Mouse (Mus musculus): ENCODE data around the gene Gm20388. TPM values are rescaled to one million over a fixed set of nuclear protein-coding genes. Genes with fewer than 3 reads are reported as not detected.
A peak's percentile ranks its signal among the peaks of the same experiment; 100 is the strongest.
"Not testable (repeated sequence)": the region's sequence is repeated elsewhere in the genome, so short reads cannot be mapped to it uniquely, and the experiment has no call there.

The Gm20388 gene
- total RNA-seq, 1 experiment from 2014 or later = 3.6 TPM

DNA sequence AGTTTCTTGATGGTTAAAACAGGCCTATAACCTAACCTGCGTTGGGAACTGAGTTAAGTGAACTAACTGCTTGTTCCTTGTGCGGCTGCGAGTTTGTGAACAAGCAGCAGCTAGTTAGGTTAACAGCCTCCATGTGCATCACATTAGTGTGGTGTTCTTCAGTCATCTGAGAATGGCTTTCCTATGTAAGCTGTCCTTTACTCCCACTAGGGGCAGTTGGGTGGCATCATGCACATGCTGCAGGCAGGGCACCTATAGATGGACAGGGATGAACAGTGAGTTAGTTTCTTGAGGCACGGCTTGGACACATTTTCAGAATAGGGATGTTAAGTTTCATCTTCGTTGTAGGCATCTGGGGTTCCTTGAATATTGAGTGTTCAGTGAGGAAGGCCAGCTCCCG lies 3344.5 kb downstream of the Gm20388 start:
- no peak for DNase-seq

DNA sequence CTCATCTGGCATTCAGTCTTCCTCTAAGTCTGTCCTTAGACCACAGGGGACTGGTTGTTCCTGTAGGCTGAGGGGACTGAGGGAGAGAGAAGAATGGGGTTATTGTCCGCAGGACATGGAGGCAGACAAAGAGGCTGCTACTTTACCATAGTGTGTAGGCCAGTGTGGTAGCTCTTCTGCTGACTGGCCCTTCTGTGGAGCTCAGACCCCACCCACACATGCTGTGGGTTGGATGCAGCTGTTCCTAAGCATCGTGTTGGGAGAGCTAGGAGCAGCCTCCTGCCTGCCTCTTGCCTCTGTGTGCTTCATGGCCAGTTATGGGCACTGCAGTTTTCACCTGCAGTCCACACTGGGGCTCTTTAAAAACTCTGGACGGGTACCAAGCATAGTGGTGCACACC lies 3346.5 kb downstream of the Gm20388 start:
- no peak for DNase-seq

DNA sequence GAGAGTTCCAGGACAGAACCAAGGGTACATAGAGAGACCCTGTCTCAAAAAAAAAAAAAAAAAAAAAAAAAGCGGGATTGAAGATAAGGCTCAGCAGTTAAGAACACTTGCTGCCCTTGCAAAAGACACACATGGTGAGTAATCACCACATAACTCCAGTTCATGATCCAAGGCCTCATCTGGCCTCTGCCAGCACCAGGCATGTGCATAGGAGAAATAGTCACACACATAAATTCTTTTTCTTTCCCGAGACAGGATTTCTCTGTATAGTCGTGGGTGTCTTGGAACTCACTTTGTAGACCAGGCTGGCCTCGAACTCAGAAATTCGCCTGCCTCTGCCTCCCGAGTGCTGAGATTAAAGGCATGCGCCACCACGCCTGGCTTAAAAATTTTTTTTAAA lies 3347.0 kb downstream of the Gm20388 start:
- DNase-seq = not testable (repeated sequence)

DNA sequence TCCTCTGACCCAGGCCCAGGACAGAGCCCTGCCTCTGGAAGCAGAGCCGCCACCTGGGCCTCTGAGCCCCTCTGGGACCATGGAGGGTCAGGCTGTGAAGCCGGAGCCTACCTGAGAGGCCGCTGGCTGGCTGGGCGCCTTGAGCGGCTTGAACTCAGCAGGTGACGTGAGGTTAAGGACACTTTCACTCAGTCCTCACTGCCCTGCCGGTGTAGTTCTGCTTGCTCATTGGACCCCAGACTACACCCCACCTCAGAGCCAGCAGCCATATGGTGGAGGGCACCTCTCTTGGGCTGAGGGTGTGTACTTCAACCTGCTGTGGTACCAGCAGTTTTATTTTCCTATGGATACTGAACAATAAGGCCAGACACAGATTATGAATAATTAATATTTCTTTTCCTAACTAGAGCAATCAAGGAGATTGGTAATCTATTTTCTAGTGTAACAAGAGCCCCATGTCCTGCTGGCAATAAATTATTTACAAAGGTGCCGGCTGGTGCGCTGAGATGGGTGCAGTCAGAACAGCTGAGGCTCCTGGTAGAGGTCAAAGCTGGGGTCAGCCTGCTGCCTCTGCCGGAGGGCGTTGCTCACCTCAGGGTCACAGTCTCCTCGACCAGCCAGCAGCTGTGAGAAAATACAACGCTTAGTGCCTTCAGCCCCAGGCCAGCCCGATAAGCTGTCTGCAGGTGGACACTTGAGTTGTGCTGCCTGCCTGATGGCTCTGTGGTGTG lies 3357.4 kb downstream of the Gm20388 start:
- DNase-seq = no peak

DNA sequence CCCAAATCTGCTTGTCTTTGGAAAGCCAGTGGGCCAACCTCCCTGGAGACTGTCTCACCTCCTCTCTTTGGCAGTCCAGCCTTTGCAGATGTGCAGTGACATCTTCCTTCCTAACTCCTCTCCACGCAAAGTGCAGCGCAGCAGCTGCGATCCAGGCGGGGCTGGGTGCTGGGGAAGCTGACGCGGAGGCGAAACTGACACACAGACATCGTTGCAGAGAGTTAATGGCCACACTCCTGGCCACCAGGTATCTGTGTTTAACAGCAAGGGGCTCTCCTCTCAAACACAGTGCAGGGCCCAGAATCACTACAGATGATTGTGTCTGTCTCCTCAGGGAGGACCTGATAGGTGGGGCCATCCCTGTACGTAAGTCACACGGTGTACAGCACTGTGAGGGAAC lies 3360.5 kb downstream of the Gm20388 start:
- DNase-seq = no peak

DNA sequence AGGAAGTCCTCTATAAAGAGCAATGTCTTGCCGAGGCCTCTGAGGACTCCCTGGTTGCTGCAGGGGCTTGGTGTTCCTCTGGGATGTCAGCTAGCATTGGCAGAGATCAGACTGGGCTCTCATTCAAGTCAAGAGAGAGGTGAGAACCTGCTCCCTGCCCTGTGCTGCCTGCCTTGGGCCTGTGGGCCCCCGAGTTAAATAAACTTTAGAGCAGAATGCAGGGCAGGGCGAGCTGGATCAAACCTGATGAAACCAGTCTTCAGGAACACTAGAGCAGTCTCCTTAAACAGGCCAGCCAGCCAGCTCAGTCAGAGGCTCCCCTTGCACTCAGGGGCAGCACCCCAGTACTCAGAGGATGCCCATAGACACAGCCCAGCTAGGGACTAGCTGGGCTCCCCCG lies 3361.3 kb downstream of the Gm20388 start:
- DNase-seq = no peak

DNA sequence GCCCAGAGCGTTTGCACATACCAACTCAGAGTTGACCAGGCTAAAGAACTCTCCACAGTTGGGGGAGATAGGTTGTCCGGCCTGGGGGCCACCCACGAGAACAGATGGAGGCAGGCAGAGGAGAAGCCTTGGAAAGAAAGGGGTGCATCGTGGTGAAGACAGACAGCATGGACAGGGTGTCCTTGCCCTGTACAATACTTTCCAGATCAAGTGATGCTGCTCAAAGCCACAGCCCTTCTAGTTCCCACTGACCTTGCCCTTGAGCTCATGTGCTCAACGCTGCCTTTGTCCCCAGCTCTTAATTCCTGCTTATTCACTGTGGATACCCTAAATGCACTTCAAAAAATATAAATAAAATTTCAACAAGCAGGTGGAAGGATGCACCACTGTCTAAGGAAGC lies 3363.8 kb downstream of the Gm20388 start:
- DNase-seq = no peak

DNA sequence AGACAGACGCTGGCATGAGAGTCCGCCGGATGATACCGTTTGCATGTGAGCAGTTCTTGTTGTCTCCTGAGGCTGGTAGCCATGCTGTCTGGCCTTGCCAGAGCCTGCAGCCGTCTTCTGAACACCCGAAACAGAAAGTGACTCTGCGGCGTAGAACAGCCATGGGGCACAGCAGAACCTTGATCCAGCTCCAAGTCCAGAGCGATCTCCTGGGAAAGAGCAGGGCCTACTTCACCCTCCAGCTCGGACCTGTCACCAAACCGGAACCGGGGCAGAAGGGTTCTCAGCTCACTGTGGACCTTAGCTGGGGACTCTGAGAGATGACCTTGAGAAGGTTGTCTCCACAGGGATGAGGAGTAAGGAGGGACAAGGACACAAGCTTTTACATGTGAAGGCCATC lies 3364.5 kb downstream of the Gm20388 start:
- no peak for DNase-seq

DNA sequence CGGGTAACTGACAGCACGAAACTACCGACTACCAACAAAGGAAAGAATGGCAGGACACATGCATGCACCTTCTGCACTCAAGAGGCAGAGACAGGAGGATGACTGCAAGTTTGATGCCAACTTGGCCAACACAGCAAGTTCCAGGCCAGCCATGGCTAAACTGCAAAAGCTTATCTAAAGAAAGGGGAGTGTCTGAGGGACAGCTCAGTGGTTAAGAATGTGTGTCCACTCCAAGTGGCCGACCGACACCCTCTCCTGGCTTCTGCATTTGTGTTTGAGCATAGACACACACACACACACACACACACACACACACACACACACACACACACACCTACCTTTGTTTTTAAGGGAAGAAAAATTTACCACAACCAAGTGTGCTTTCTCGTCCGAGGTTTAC lies 3367.8 kb downstream of the Gm20388 start:
- no peak for DNase-seq

DNA sequence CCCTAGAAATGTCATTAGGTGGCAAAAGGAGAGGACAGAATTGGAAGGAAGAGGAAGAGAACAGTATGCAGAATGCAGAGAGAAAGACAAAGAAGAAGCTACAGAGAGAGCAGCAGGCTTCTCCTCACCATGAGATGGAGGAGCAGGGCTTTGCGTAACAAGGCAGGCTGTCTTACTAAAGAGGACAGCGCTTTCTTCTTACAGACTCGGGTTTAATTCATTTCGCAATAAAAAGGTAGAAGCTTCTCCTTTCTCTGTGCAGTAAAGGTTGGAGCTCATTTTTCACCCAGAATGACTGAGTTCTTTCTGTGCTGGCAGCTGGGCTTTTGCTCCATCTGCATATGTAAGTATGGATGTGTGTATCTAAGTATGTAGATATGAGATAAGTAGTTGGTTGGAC lies 3369.2 kb downstream of the Gm20388 start:
- no peak for DNase-seq

DNA sequence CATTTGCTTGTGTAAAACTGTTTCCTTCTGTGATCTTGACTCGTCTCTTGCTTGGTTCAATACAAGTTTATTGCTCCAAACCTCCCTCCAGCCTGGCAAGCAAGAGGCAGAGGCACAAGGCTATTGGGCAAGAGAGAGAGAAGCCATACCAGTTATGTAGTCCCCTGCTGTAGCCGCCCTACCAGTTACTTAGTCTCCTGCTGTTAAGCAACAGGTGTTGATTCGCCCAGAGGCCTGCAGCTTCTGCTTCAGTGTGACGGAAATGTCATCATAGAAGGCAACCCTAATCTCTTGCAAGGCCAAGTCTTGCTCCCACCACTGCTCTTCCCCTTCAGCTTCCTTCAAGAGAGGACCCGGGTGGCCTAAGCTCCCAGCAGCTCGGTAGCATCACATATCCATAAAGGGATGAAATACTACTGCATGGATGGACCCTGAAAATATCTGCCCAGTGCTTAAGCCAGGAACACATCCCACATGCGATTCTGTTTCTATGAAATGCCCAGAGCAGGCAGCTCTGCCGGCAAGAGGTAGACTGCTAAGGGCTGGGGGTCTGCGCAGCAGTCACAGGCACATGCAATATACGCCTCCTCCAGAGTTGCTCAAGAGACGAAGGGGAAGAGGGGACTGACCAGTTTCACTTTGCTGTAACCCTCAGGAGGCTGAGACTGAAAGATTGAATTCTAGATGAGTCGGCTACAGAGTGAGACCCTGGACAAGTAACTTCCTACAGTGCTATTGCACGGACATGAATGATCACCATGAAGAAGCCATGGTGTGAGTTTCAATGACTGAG lies 3369.9 kb downstream of the Gm20388 start:
- DNase-seq = no peak

DNA sequence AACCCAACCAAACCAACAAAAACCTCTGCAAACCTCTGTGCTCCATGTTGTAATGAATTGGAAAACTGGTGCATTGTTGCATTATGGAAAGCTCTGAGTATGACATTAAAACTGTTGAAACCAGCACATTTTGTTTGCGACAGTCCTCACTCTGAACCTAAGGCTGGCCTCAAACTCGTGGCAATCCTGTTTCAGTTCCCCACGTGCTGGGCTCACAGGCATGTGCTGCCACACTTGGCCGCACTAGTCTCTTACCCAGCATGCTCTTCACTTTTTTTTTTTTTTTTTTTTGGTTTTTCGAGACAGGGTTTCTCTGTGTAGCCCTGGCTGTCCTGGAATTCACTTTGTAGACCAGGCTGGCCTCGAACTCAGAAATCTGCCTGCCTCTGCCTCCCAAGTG lies 3372.4 kb downstream of the Gm20388 start:
- DNase-seq = not testable (repeated sequence)

DNA sequence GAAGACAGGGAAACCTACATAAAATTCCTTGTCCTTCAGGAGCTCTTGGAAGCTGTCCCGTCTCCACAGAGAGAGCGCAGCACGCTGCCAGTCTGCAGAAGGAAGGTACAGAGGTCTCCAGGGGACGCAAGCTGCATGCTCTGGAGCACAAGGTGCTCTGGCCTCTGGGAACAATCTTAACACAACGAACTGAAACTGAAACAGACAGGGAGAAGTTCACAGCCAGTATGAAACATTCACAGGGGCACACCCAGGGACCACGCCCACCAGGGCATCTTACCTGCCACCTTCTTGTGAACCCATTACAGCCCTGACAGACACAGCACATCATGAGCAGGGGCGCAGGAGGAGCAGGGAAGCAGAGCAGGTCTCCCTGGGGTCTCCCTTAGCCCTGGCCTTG lies 3373.3 kb downstream of the Gm20388 start:
- no peak for DNase-seq

DNA sequence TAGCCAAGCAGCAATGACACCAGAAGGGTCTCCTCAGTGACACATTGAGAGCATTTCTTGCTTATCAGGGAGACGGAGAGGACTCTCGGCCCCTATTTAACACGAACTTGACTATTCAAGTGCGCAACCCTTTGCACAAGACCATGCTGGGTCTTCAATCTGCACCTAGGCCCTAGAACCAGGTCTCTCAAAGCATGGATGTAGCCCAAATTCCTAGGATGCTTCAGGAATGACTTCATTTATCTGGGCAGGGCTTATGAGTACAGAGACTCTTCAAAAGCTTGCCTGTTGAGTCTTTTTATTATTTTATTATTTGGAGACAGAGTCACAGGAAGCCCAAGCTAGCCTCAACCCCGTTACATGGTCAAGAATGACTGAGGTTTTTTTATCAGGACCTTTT lies 3373.9 kb downstream of the Gm20388 start:
- no peak for DNase-seq

DNA sequence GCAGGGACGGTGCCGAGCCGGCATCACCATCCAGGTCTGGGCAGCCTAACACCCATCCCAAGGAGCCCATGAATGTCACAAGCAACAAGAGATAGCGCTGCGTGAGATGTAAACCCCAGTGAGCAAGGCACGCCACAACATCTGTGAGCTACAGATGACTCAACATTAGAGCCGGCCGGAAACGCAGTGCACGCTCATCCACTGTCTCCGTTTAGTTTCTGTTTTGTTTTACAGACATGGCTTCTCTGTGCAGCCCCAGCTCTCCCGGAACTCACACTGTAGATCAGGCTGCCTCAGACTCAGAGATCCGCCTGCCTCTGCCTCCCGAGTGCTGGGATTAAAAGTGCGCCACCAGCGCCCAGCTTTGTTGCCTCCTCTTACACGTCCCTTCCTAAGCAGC lies 3376.7 kb downstream of the Gm20388 start:
- DNase-seq = no peak

DNA sequence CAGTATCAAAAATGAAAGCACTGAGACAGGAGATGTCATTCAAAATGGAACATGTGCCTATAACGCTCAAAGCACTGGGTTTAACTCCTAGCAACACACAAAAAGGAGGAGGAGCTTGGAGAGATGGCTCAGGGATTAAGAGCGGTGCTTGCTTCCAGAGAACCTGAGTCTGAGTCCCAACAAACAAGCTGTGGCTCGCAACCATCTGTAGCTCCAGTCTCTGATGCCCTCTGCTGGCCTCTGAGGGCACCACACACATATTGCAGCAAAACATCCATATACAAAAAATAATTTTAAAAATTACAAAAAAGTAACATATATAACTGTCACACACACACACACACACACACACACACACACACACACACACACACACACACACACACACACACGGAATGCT lies 3379.5 kb downstream of the Gm20388 start:
- peak; percentile 53 for DNase-seq

DNA sequence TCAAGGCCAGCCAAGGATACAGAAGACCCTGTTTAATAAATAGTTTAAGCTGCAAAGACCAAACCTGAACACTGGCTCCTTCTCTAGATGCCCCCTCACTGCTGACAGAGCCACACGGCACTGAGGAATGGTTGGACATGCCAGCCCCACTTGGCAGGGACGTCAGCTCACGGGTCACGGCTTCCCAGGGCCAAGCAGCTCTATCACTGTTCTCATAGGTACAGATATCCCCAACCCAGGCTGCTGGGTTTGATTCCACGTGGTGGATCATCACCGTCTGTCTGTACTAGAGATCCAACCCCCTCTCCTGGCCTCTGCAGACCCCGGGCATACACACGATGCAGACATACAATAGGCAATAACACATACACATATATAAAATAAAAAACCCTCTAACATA lies 3380.0 kb downstream of the Gm20388 start:
- DNase-seq = no peak

DNA sequence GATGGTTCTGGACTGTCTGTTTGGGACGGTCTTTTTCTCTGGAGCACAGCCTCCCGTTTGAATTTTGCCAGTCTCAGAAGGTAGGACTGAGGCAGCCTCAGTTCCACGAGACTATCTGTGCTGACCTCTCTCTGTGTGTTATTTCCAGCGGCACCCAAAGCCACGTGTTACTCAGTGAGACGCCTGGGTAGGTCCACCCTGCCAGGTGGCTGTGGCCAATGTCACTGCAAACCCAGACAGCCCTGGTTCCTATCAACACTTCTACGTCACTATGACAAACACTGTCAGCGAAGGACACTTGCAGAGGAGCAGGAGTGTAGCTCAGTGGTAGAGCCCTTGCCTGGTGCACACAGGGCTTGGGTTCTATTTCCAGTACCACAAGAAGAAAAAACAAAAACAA lies 3381.1 kb downstream of the Gm20388 start:
- no peak for DNase-seq

DNA sequence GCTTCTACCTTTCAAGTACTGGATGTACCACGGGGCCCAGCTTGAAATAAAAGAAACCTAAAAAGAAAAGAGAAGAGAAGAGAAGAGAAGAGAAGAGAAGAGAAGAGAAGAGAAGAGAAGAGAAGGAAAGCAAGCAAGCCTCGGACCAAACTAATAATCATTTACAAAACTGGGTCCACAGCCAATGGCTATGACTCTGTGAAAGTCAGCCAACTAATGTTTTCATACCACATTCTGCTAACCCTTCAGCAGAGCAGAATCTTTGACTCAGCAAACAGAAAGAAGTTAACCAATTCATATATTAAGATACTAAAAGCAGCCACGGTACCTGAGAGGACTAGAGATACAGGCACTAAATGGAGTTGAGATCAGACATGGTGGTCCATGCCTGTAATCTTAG lies 3381.6 kb downstream of the Gm20388 start:
- DNase-seq = no peak

DNA sequence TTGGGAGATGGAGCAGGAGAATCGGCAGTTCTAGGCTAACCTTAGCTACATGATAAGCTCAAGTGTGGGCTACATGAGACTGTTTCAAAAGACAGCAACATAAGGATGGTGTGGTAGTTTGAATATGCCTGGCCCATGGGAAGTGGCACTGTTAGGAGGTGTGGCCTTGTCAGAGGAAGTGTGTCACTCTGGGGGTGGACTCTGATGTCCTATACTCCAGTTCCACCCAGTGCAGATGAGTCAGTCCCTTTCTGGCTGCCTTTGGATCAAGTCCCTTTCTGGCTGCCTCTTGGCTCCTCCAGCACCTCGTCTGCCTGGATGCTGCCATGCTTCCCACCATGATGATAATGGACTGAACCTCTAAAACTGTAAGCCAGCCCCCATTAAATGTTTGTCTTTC lies 3382.1 kb downstream of the Gm20388 start:
- no peak for DNase-seq

DNA sequence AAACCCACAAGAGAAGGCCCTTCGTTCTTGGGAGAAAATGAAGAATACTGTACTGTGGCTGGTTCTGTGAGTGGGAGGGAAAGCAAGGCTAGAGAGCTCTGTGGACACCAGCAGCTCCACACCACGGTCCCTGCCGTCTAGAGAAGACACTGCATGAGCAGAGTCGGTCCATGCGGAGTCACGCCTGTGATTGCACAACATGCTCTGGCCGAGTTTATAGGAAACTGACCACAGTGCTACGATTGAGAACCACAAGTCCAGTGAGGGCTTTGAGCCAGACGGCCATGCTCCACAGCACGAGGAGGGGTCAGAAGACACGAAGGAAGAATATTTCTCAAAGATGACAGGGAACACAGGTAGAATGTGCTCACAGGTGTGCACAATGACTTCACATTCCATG lies 3387.7 kb downstream of the Gm20388 start:
- no peak for DNase-seq

DNA sequence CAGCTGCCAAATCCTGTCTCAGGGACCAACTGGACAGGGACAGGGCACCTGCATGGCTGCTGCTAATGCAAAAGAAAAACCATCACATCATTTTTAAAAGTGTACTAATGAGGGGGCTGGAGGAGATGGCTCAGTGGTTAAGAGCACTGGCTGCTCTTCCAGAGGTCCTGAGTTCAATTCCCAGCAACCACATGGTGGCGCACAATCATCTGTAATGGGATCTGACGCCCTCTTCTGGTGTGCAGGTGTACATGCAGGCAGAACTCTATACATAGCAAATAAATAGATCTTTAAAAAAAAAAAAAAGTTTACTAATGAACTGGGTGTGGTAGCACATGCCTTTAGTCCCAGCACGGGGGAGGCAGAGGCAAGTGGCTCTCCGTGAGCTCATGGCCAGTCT lies 3398.1 kb downstream of the Gm20388 start:
- DNase-seq = no peak

DNA sequence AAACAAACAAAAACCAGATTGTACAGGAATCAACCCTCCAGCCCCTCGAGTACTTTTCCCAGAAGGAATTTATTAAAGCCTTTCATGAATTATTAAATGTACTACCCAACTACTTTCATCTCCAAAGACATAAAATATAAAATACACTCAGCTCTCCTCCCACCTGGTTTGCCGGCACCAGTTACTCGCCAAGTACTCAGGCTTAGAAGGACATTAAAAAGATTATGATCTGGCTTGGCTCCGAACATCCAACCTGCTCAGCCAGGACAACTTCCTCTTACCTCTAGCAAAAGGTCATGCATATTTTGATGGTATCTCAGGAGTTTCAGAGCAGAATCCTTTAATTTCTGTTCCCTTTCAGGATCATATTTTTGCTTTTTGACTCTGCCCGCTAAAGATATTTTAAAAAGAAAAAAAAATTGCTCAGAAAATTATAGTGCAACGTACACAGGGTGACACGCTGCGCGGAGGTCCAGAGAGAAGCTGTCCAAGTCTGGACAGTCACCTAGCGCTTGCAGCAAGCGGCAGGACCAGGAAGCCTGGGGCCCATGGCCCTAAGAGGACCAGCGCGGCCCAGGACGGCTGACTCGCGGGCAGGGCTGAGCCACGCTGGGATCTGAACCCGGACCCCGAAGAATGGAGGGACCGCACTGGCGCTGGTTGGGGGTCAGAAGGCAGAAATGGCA lies 3407.3 kb downstream of the Gm20388 start:
- DNase-seq = no peak
